Mouse (Mus musculus) left cerebral cortex, postnatal 10 days (tissue): Measurements from ENCODE around the gene Slc25a42. TPM values are rescaled to one million over a fixed set of nuclear protein-coding genes. Genes with fewer than 3 reads are reported as not detected.

Source experiments
- DNase-seq, 2 experiments: peaks; one replicate each; pipeline ENCODE4 v3.0.0; 2021 to 2022; ENCODE audit warnings: low spot score in 2 of 2, mixed read lengths in 1 of 2; ENCODE audit errors: extremely low spot score in 1 of 2
- intact Hi-C: fragments of 180-260 bp; cut with DNase I; formaldehyde crosslinking; loops from one replicate; pipeline ENCODE4 v1.15.1; 2025
- total RNA-seq, 2 experiments: library from RNA; stranded (reverse); gene quantifications; 2 replicates each; pipeline ENCODE4 v1.2.3; 2021

The Slc25a42 gene
- total RNA-seq, 2 experiments from 2014 or later, result 26.1 to 26.6 TPM

GRCm38 (mm10) chr8:70139026-70139857 is 72.9 kb downstream of the Slc25a42 start, which contains the start of the genes Rfxank, Borcs8 and Mef2b:
Gene Rfxank (minus strand): TSS chr8:70139154.
Gene Borcs8 (plus strand): TSS chr8:70139499.
Gene Mef2b (plus strand): TSS chr8:70139711.
- intact Hi-C loops, result no loop called here
- DNase-seq, result peak; percentile 97 to 99

DNA sequence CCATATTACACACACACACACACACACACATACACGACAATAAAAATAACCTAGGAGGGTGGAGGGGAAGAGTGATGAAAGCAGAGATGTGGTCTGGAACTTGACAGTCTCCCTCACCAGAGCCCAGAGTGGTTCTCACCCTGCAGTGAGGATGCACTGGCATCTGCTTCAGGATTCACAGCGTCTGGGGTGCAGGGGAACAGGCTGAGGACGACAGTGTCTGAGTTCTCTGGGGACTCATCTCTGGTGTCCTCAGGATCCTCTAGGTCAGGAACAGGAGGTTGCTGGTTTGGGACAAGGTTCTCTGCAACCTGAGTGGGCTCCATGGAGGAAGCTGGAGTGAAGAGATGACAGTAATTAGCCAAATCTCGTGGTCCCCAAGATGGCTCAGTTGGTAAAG is 74.2 kb downstream of the Slc25a42 start:
- intact Hi-C loops, result no loop called here
- DNase-seq, result no peak

GRCm38 (mm10) chr8:70136591-70136990 is 75.5 kb downstream of the Slc25a42 start:
- intact Hi-C loops, result no loop called here
- no peak for DNase-seq

DNA sequence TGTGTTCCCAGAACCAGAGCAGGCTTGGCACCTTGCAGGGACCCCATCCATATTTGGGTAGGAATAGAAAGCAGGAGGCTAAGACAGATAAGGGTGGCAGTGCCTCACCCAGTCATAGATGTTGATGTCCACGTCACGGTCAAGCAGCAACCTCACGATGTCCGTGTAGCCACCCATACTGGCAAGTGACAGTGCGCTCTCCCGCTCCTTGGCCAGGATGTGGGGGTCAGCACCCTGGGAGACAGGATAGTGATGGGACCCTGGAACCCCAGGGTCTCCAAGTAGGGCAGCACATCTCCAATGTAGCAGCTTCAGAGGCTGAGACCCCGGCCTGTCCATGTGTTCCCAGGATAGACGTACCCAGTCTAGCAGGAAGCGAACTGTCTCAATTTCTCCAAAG is 77.2 kb downstream of the Slc25a42 start:
- intact Hi-C loops, result loop anchor here (5.0 kb wide), 1 partner anchor 32 kb away; no protein-coding TSS in a partner anchor
- DNase-seq, result no peak

Other genes with a start within 250 kb of the Slc25a42 start
- gene Gatad2a, start 215.9 kb downstream of the Slc25a42 start, total RNA-seq, result 10 to 100 TPM; 24.8 to 30.0 TPM
- 10 to 100 TPM; 81.6 to 82.9 TPM for gene Mau2, start 169.6 kb downstream of the Slc25a42 start, total RNA-seq
- 10 to 100 TPM; 51.6 to 56.7 TPM for gene Sugp1, start 169.5 kb downstream of the Slc25a42 start, total RNA-seq
- gene Tm6sf2, start 139.4 kb downstream of the Slc25a42 start, total RNA-seq, result 1 to 10 TPM; 1.4 TPM
- 1 to 10 TPM; 3.0 to 6.5 TPM for gene Hapln4, start 128.8 kb downstream of the Slc25a42 start, total RNA-seq
- 100 to 1,000 TPM; 392 to 416 TPM for gene Ncan, start 91.4 kb downstream of the Slc25a42 start, total RNA-seq
- gene Nr2c2ap, start 81.0 kb downstream of the Slc25a42 start, total RNA-seq, result 10 to 100 TPM; 32.7 to 33.6 TPM
- gene Rfxank, start 73.2 kb downstream of the Slc25a42 start, total RNA-seq, result 10 to 100 TPM in 1 of 2 experiments, 1 to 10 TPM in 1; 8.3 to 10.9 TPM
- gene Borcs8, start 72.8 kb downstream of the Slc25a42 start, total RNA-seq, result 10 to 100 TPM; 40.7 to 42.3 TPM
- under 1 TPM in 1 of 2 experiments, not detected in 1; 0.59 TPM for gene Mef2b, start 72.6 kb downstream of the Slc25a42 start, total RNA-seq
- 10 to 100 TPM; 49.0 to 55.7 TPM for gene Tmem161a, start 39.9 kb downstream of the Slc25a42 start, total RNA-seq
- 100 to 1,000 TPM; 134 to 140 TPM for gene Sugp2, start 21.9 kb upstream of the Slc25a42 start, total RNA-seq
- 10 to 100 TPM; 84.6 to 85.4 TPM for gene Armc6, start 22.2 kb upstream of the Slc25a42 start, total RNA-seq
- gene Homer3, start 70.5 kb upstream of the Slc25a42 start, total RNA-seq, result 1 to 10 TPM; 7.9 to 9.4 TPM
- 10 to 100 TPM; 64.9 to 65.2 TPM for gene Ddx49, start 90.2 kb upstream of the Slc25a42 start, total RNA-seq
- 100 to 1,000 TPM; 124 to 134 TPM for gene Cope, start 90.2 kb upstream of the Slc25a42 start, total RNA-seq
- 10 to 100 TPM; 97.9 to 98.4 TPM for gene Cers1, start 103.5 kb upstream of the Slc25a42 start, total RNA-seq
- 10 to 100 TPM in 1 of 2 experiments, 1 to 10 TPM in 1; 6.6 to 13.0 TPM for gene Gdf1, start 117.5 kb upstream of the Slc25a42 start, total RNA-seq
- gene Upf1, start 141.0 kb upstream of the Slc25a42 start, total RNA-seq, result 10 to 100 TPM; 46.9 to 48.1 TPM
- under 1 TPM in 1 of 2 experiments, not detected in 1; 0.14 TPM for gene Comp, start 161.3 kb upstream of the Slc25a42 start, total RNA-seq
- gene Crtc1, start 227.3 kb upstream of the Slc25a42 start, total RNA-seq, result 100 to 1,000 TPM in 1 of 2 experiments, 10 to 100 TPM in 1; 98.8 to 105 TPM